Mouse (Mus musculus) frontal cortex, postnatal 10 days (tissue): ENCODE data around the gene Sult5a1.
"Not testable (repeated sequence)": the region's sequence is repeated elsewhere in the genome, so short reads cannot be mapped to it uniquely, and the experiment has no call there.

Experiments
- DNase-seq, 2 experiments: peaks; one replicate each; pipeline ENCODE4 v3.0.0; 2022; ENCODE audit warnings: low spot score in 2 of 2, mixed read lengths in 1 of 2

The Sult5a1 gene

GRCm38 (mm10) chr8:123157888-123158465, at the start of gene Sult5a1:
TSS of gene Sult5a1 (minus strand) at chr8:123158315.
- DNase-seq = no peak

GRCm38 (mm10) chr8:123203571-123203970, 45.5 kb upstream of the Sult5a1 start:
- DNase-seq = no peak

GRCm38 (mm10) chr8:123202288-123202687, 44.2 kb upstream of the Sult5a1 start:
- DNase-seq = peak in 1 of 2 experiments; percentile 67

GRCm38 (mm10) chr8:123199864-123200263, 41.7 kb upstream of the Sult5a1 start:
- no peak for DNase-seq

- not testable (repeated sequence) for DNase-seq
Measured at GRCm38 (mm10) chr8:123197016-123197415, 38.9 kb upstream of the Sult5a1 start.

- no peak for DNase-seq
Measured at GRCm38 (mm10) chr8:123193771-123194170, 35.7 kb upstream of the Sult5a1 start.

- DNase-seq = no peak
Measured at GRCm38 (mm10) chr8:123191908-123192307, 33.8 kb upstream of the Sult5a1 start.

GRCm38 (mm10) chr8:123190678-123191077, 32.6 kb upstream of the Sult5a1 start:
- peak; percentile 64 to 72 for DNase-seq

GRCm38 (mm10) chr8:123188841-123189240, 30.7 kb upstream of the Sult5a1 start:
- no peak for DNase-seq

GRCm38 (mm10) chr8:123188006-123188405, 29.9 kb upstream of the Sult5a1 start:
- no peak for DNase-seq

- DNase-seq = no peak
Measured at GRCm38 (mm10) chr8:123185566-123186409, 27.7 kb upstream of the Sult5a1 start, which contains the start of gene Dpep1. TSS of gene Dpep1 (plus strand) at chr8:123186242.

GRCm38 (mm10) chr8:123181391-123181790, 23.3 kb upstream of the Sult5a1 start:
- DNase-seq = no peak

- DNase-seq = no peak
Measured at GRCm38 (mm10) chr8:123156070-123156773, 1.9 kb downstream of the Sult5a1 start.

GRCm38 (mm10) chr8:123155177-123155576, 2.9 kb downstream of the Sult5a1 start:
- DNase-seq = no peak

GRCm38 (mm10) chr8:123150737-123151171, 7.4 kb downstream of the Sult5a1 start:
- DNase-seq = no peak

GRCm38 (mm10) chr8:123146390-123146789, 11.7 kb downstream of the Sult5a1 start:
- DNase-seq = no peak

- DNase-seq = no peak
Measured at GRCm38 (mm10) chr8:123145279-123145678, 12.8 kb downstream of the Sult5a1 start.

GRCm38 (mm10) chr8:123141741-123142462, 16.2 kb downstream of the Sult5a1 start:
- peak; percentile 49 to 50 for DNase-seq

- DNase-seq = no peak
Measured at GRCm38 (mm10) chr8:123138741-123139140, 19.4 kb downstream of the Sult5a1 start.

GRCm38 (mm10) chr8:123137645-123138077, 20.5 kb downstream of the Sult5a1 start:
- DNase-seq = peak; percentile 36 to 52

GRCm38 (mm10) chr8:123136287-123136686, 21.8 kb downstream of the Sult5a1 start:
- DNase-seq = no peak

GRCm38 (mm10) chr8:123135806-123136205, 22.3 kb downstream of the Sult5a1 start:
- no peak for DNase-seq
